8 mouse cellular contexts compared by ENCODE assay signal in the genomic region with DNA sequence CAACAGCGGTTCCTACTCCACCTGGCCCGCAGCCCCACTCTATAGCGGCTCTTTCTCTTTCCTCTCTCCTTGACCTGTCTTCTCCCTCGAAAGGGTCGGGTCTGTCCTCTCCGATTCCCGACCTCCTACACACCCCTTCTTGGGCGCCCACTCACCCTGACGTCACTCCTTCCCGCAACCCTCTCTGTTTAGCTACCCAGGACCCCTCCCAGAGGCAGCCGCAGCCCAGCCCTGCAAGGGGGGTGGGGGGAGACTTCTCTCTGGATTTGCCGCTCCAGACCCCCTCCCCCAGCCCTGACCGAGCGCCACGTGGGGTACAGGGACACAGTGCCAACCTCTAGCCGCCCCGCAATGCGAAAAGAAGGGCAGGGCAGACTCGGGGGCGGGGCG. TPM values are rescaled to one million over a fixed set of nuclear protein-coding genes. Genes with fewer than 3 reads are reported as not detected.
DNase-seq lines count a peak whose midpoint lies in the region; ATAC-seq and TF ChIP-seq lines count a peak whose summit lies in the region.

TSS of gene Asphd1 (minus strand) at position 180 of the 390 bp plus-strand sequence.

- H3K4me1 ChIP-seq in lung, embryonic 14.5 days (ENCODE audit: insufficient read depth) = no peaks in the 10 kb centered on the region
- peaks cover 3% of the 10 kb centered on the region; the same call in 1 of the 2 replicates for H3K4me1 ChIP-seq in intestine, embryonic 14.5 days (replicated peaks; ENCODE audit: control insufficient read depth, insufficient read depth, low read length)
- peaks cover 20% of the 10 kb centered on the region for H3K4me1 ChIP-seq in liver, embryonic 15.5 days (replicated peaks)

- 0 out of 2 replicates have a peak, but pooled peaks cover 8% of the 10 kb centered on the region for H3K36me3 ChIP-seq in lung, embryonic 14.5 days (ENCODE audit: insufficient read depth)
- H3K36me3 ChIP-seq in intestine, embryonic 14.5 days (ENCODE audit: control insufficient read depth, insufficient read depth, low read length) = peaks cover 8% of the 10 kb centered on the region; the same call in 1 of the 2 replicates
- no peaks in the 10 kb centered on the region; the same call in 1 of the 2 replicates for H3K36me3 ChIP-seq in liver, embryonic 15.5 days (replicated peaks)

- DNase-seq in lung, embryonic 14.5 days = no peak
- no peak for DNase-seq in lung, postnatal 4 days
- no peak for DNase-seq in intestine, embryonic 14.5 days (ENCODE audit: low spot score)
- no peak for DNase-seq in ovary, postnatal 14 days (ENCODE audit: low spot score)
- DNase-seq in gastrocnemius, adult 8-10 months (ENCODE audit: low spot score in 2 of 2) = no peak
- no peak for DNase-seq in urinary bladder, adult 2 months (ENCODE audit: low spot score)

- WGBS in lung, embryonic 14.5 days = 0% methylated on average over 21 of the region's 21 CpGs
- WGBS in intestine, embryonic 14.5 days = under 1% methylated on average over 21 of the region's 21 CpGs
- WGBS in liver, embryonic 15.5 days (ENCODE audit: insufficient replicate concordance) = 2% methylated on average over 21 of the region's 21 CpGs

- peaks cover 33% of the 10 kb centered on the region for H3K27me3 ChIP-seq in lung, embryonic 14.5 days (ENCODE audit: insufficient read depth, low read length)
- H3K27me3 ChIP-seq in intestine, embryonic 14.5 days (replicated peaks; ENCODE audit: control insufficient read depth, insufficient read depth, low read length) = peaks cover 23% of the 10 kb centered on the region
- peaks cover 55% of the 10 kb centered on the region for H3K27me3 ChIP-seq in liver, embryonic 15.5 days

- peak; percentile 48 for ATAC-seq in lung, embryonic 14.5 days (ENCODE audit: insufficient read depth)
- ATAC-seq in erythroid progenitor cell, adult 5-6 weeks (replicated peaks; ENCODE audit: low FRiP score, poor library complexity, severe bottlenecking) = 0 out of 2 replicates have a peak, but pooled peaks have one; percentile 3
- ATAC-seq in intestine, embryonic 14.5 days (replicated peaks; ENCODE audit: low FRiP score, low TSS enrichment, low read depth) = peak; percentile 62
- ATAC-seq in liver, embryonic 15.5 days (ENCODE audit: insufficient read depth) = 0 out of 2 replicates have a peak, but pooled peaks have one; percentile 10

- H3K9ac ChIP-seq in lung, embryonic 14.5 days = no peak within 1 kb of the TSS
- no peak within 1 kb of the TSS for H3K9ac ChIP-seq in intestine, embryonic 14.5 days (ENCODE audit: low read length)
- H3K9ac ChIP-seq in liver, embryonic 15.5 days = peak within 1 kb of the TSS; percentile 30; the same call in 1 of the 2 replicates

- peak within 1 kb of the TSS; percentile 36 for H3K4me3 ChIP-seq in lung, embryonic 14.5 days (ENCODE audit: low read depth, low read length)
- peak within 1 kb of the TSS; percentile 40 for H3K4me3 ChIP-seq in intestine, embryonic 14.5 days (ENCODE audit: low read depth, low read length)
- H3K4me3 ChIP-seq in liver, embryonic 15.5 days (replicated peaks) = peak within 1 kb of the TSS; percentile 50

- peak within 1 kb of the TSS; percentile 89 for H3K4me2 ChIP-seq in lung, embryonic 14.5 days
- peak within 1 kb of the TSS; percentile 99 for H3K4me2 ChIP-seq in intestine, embryonic 14.5 days (ENCODE audit: low read length)
- peak within 1 kb of the TSS; percentile 79 for H3K4me2 ChIP-seq in liver, embryonic 15.5 days

- H3K27ac ChIP-seq in lung, embryonic 14.5 days (ENCODE audit: low read depth) = no peak within 1 kb of the TSS
- no peak within 1 kb of the TSS for H3K27ac ChIP-seq in intestine, embryonic 14.5 days (ENCODE audit: low read depth)
- H3K27ac ChIP-seq in liver, embryonic 15.5 days (replicated peaks) = no peak within 1 kb of the TSS

- TF ChIP-seq CTCF in lung, embryonic 14.5 days (IDR thresholded peaks at IDR 0.05; ENCODE audit: low read depth) = no peak

- H3K9me3 ChIP-seq in lung, embryonic 14.5 days (ENCODE audit: low read depth, low read length) = no peaks in the 10 kb centered on the region
- no peaks in the 10 kb centered on the region for H3K9me3 ChIP-seq in intestine, embryonic 14.5 days (ENCODE audit: control insufficient read depth, low read length)
- no peaks in the 10 kb centered on the region for H3K9me3 ChIP-seq in liver, embryonic 15.5 days (replicated peaks)

RNA-seq across cellular contexts. Expression of gene Asphd1, which starts in this region (rescaled TPM):
- polyA plus RNA-seq in lung, embryonic 14.5 days (2014; fragmentation: Nextera tagmentation; extraction: Ambion mirVana) = 0.39 TPM in 1 of 2 replicates, not detected in the other
- total RNA-seq in erythroid progenitor cell, adult 5-6 weeks (2015; ENCODE audit: low replicate concordance) = not detected in 2 replicates
- total RNA-seq in erythroid progenitor cell, adult 5-6 weeks (2017; ENCODE audit: low replicate concordance) = not detected in 2 replicates
- polyA plus RNA-seq in intestine, embryonic 14.5 days (2014; fragmentation: Nextera tagmentation; extraction: Ambion mirVana) = 0.39 and 0.65 TPM in 2 replicates
- not detected in 2 replicates for polyA plus RNA-seq in liver, embryonic 15.5 days (2015; fragmentation: Nextera tagmentation; extraction: Ambion mirVana)
- total RNA-seq in gastrocnemius, adult 8-10 months (2022) = not detected
- not detected in 2 replicates for polyA plus RNA-seq in urinary bladder, adult 2 months (2012; rRNA removed)

Comparison
In these comparisons a context has a peak if more than half of its experiments do, and no peak if none do; other contexts are left out.
1. Peak in ATAC-seq, H3K4me3 ChIP-seq and H3K4me2 ChIP-seq in lung, embryonic 14.5 days; RNA of the gene not detected or under 1 TPM.
2. Peak in ATAC-seq in erythroid progenitor cell, adult 5-6 weeks; RNA of the gene not detected or under 1 TPM.
3. Peak in ATAC-seq, H3K4me3 ChIP-seq and H3K4me2 ChIP-seq in intestine, embryonic 14.5 days; RNA of the gene not detected or under 1 TPM.
4. Peak in ATAC-seq, H3K4me3 ChIP-seq, H3K9ac ChIP-seq and H3K4me2 ChIP-seq in liver, embryonic 15.5 days; RNA of the gene not detected or under 1 TPM.
5. ATAC-seq: peak in every context shown above with its lines; median percentile 62 in intestine, embryonic 14.5 days; 48 in lung, embryonic 14.5 days; 10 in liver, embryonic 15.5 days; 3 in erythroid progenitor cell, adult 5-6 weeks.